Mouse (Mus musculus): ENCODE measurements around the gene Ptpru. TPM values are rescaled to one million over a fixed set of nuclear protein-coding genes. Genes with fewer than 3 reads are reported as not detected.

Gene Ptpru
- total RNA-seq (2023): under 1 TPM; 0.30 to 0.76 TPM

DNA sequence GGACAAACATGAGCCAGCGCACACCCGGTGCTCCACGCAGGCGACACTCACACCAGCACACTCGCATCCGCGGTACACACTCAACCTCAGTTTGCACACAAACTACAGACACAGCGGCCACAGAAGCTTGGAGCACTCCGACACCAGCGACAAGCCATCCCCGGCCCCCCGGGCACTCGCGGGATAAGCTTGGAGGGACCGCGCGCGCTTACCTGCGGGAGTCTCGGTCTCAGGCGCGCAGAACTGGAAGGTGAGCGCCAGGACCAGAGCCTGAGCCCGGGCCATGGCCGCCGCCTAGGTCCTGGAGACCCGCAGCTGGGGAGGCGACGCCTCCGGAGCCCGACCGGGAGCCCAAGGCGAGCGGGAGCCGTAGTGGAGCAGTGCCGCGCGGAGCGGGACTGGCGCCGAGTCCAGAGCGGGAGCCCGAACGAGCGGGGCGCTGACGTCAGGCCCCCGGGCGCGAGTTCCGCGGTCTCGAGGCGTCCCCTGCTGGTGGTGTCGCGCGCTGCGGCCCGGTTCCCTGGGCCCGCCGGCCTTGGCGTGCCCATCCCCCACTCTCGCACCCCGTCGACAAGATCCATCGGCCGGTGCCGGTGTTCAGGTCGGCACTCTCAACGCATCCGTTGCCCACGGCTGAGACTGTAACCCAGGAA is at the start of gene Ptpru:
TSS of gene Ptpru (minus strand) at position 417 of the 653 bp plus-strand sequence.

GRCm38 (mm10) chr4:131873293-131874168 is 35.4 kb upstream of the Ptpru start, which contains the start of gene Srsf4:
Gene Srsf4, plus strand, starts transcription at chr4:131873617.

DNA sequence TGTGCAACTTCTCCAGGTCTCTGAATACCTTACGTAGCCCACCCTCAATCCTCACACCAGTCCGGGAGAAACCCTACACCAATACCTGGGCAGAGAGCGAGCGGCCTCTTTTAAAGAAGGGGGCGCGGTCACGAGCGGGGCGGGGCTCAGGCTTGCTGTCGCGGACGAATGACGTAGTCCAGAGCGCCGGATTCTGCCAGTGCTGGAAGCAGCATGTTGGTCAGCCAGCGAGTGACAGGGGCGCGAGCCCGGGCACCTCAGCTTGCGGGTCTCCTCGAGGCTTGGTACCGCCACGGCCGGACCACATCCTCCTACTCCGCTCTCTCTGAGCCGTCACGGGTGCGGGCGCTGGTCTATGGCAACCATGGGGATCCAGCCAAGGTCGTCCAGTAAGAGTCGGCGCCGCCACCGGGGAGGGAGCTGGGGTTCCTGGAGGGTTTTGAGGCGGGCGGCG is 5.2 kb upstream of the Ptpru start, which contains the start of gene Mecr:
TSS of gene Mecr (plus strand) at position 181 of the 454 bp plus-strand sequence.

Other genes with a start within 250 kb of the Ptpru start
- gene Mecr, start 5.2 kb upstream of the Ptpru start, total RNA-seq (2023): 10 to 100 TPM; 13.5 to 13.6 TPM
- gene Srsf4, start 35.3 kb upstream of the Ptpru start, total RNA-seq (2023): 10 to 100 TPM; 67.6 to 75.8 TPM
- under 1 TPM in 1 of 2 experiments, not detected in 1; 0.39 TPM for gene Tmem200b, start 83.5 kb upstream of the Ptpru start, total RNA-seq (2023)
- gene Gm10300, start 236.4 kb upstream of the Ptpru start, total RNA-seq (2023): 1 to 10 TPM in 1 of 2 experiments, under 1 TPM in 1; 0.76 to 1.1 TPM
- gene Epb41, start 237.0 kb upstream of the Ptpru start, total RNA-seq (2023): 10 to 100 TPM; 81.5 to 88.9 TPM